Mouse (Mus musculus): ENCODE results near the gene Trappc11. TPM values are rescaled to one million over a fixed set of nuclear protein-coding genes. Genes with fewer than 3 reads are reported as not detected.

Trappc11 gene
- total and polyA plus RNA-seq, 2 experiments from 2014 or later = 14.0 to 26.7 TPM

DNA sequence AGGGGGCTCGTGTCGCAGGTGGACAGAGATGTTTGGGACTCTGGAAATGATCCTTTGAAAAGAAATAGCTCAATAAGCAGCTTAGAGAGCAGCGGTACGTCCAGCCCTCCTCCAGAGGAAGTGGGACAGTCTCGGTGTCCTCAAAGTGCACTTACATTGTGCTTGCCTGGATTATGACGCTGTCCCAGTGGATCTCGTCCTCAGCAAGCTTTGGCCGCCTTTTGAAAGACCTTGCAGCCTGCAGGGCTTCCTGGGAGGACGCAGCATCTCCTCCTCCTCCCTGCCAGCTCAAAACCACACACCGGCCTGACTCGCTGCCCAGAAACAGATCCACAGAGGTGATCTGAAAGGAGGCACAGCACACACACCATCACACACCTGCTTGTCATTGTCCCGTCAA lies 27.8 kb downstream of the Trappc11 start:
- TF ChIP-seq CTCF (IDR thresholded peaks at IDR 0.05; ENCODE audit: low read depth) (no peak), EP300 (IDR thresholded peaks at IDR 0.05; ENCODE audit: low read depth) (no peak)
- peaks cover 84% of the 10 kb centered on the region for H3K36me3 ChIP-seq (replicated peaks; ENCODE audit: control insufficient read depth, insufficient read depth, low read length)

DNA sequence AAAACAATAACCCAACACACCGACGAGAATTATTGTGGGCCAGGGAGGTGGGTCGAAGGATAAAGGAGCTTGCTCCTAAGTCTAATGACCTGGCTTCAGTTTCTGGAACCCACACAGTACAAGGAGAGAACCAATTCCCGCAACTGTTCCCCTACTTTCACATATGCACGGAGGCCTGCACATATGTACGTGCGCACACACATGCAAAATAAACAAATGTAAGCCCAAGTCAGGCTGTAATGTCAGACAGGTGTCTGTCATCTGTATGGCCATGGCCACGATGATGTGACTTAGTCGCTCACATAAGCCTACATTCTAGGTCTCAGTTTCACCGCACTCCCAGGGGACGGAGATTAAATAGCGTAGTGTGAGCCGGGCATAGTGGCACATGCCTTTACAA lies 30.7 kb downstream of the Trappc11 start:
- WGBS = 95% methylated on average over 13 of the region's 13 CpGs
- Histone ChIP-seq H3K4me2 (ENCODE audit: low read depth, low read length) (no peak overlapping the region), H3K4me1 (ENCODE audit: control insufficient read depth, insufficient read depth) (no peaks in the 10 kb centered on the region), H3K27me3 (ENCODE audit: control insufficient read depth, insufficient read depth, low read length) (no peaks in the 10 kb centered on the region), H3K9me3 (replicated peaks; ENCODE audit: control insufficient read depth, low read length) (no peaks in the 10 kb centered on the region), H3K36me3 (replicated peaks; ENCODE audit: control insufficient read depth, insufficient read depth, low read length) (peaks cover 80% of the 10 kb centered on the region), H3K4me3 (ENCODE audit: low read depth, low read length) (no peak overlapping the region), H3K27ac (ENCODE audit: low read depth) (no peak overlapping the region), H3K9ac (replicated peaks; ENCODE audit: low read depth, low read length) (no peak overlapping the region)
- TF ChIP-seq EP300 (IDR thresholded peaks at IDR 0.05; ENCODE audit: low read depth) (no peak), CTCF (IDR thresholded peaks at IDR 0.05; ENCODE audit: low read depth) (no peak)
- ATAC-seq (ENCODE audit: insufficient read depth, low read depth) (no peak), DNase-seq (ENCODE audit: low spot score) (no peak)

More for the DNA sequence above, 27.8 kb downstream of the Trappc11 start:
- ATAC-seq (ENCODE audit: insufficient read depth, low read depth) = no peak
- no peak overlapping the region for H3K4me2 ChIP-seq (ENCODE audit: low read depth, low read length)
- WGBS = 87% methylated on average over 12 of the region's 12 CpGs
- H3K4me3 ChIP-seq (ENCODE audit: low read depth, low read length) = no peak overlapping the region
- H3K9me3 ChIP-seq (replicated peaks; ENCODE audit: control insufficient read depth, low read length) = no peaks in the 10 kb centered on the region
- no peak for DNase-seq (ENCODE audit: low spot score)
- H3K9ac ChIP-seq (replicated peaks; ENCODE audit: low read depth, low read length) = no peak overlapping the region
- H3K4me1 ChIP-seq (ENCODE audit: control insufficient read depth, insufficient read depth) = no peaks in the 10 kb centered on the region
- H3K27ac ChIP-seq (ENCODE audit: low read depth) = no peak overlapping the region
- H3K27me3 ChIP-seq (ENCODE audit: control insufficient read depth, insufficient read depth, low read length) = no peaks in the 10 kb centered on the region

DNA sequence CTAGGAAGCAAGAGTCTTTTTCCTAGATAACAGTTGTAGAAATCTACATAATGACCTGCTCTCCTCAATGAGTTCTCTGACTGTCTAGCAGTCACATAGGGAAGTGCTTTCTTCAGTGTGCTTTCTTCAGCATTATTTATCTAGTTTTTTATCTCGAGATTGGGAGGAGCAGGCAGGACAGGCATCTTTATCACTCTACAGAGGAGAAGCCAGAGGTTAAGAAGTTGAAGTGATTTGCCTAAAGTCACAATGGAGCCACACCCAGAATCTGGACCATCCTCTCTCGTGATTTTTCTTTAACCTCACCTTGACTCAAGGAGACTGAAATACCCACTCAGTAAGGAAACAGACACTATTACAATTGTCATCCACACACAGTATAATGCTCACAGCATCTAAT lies 31.3 kb downstream of the Trappc11 start:
- Histone ChIP-seq H3K4me1 (ENCODE audit: control insufficient read depth, insufficient read depth) (no peaks in the 10 kb centered on the region), H3K27ac (ENCODE audit: low read depth) (no peak overlapping the region), H3K9ac (replicated peaks; ENCODE audit: low read depth, low read length) (no peak overlapping the region), H3K27me3 (ENCODE audit: control insufficient read depth, insufficient read depth, low read length) (no peaks in the 10 kb centered on the region), H3K4me3 (ENCODE audit: low read depth, low read length) (no peak overlapping the region), H3K4me2 (ENCODE audit: low read depth, low read length) (no peak overlapping the region), H3K9me3 (replicated peaks; ENCODE audit: control insufficient read depth, low read length) (no peaks in the 10 kb centered on the region), H3K36me3 (replicated peaks; ENCODE audit: control insufficient read depth, insufficient read depth, low read length) (peaks cover 79% of the 10 kb centered on the region)
- DNase-seq (ENCODE audit: low spot score) (no peak), ATAC-seq (ENCODE audit: insufficient read depth, low read depth) (no peak)
- WGBS = 63% methylated on average over 2 of the region's 2 CpGs
- no peak for TF ChIP-seq CTCF (IDR thresholded peaks at IDR 0.05; ENCODE audit: low read depth)
- TF ChIP-seq EP300 (IDR thresholded peaks at IDR 0.05; ENCODE audit: low read depth) = no peak

DNA sequence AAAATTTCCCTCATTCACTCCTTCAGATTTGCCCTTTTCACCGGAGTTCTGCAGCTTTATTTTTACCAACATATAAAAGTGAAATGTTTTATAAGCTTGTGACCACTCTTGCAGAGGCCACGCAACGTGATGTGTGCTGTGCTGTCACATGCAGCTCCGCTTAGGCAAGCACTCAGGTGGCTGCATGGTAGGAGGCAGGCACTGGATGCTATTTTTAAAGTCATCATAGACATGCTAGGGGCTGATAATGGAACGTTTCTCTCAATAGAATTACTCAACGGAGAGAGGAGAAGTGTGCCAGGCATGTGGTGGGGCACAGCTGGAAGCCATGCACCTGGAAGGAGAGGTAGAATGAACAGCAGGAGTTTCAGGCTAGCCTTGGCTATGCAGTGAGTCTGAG lies 37.8 kb downstream of the Trappc11 start:
- Histone ChIP-seq H3K27ac (ENCODE audit: low read depth) (no peak overlapping the region), H3K9me3 (replicated peaks; ENCODE audit: control insufficient read depth, low read length) (no peaks in the 10 kb centered on the region), H3K4me2 (ENCODE audit: low read depth, low read length) (no peak overlapping the region), H3K36me3 (replicated peaks; ENCODE audit: control insufficient read depth, insufficient read depth, low read length) (peaks cover 83% of the 10 kb centered on the region), H3K9ac (replicated peaks; ENCODE audit: low read depth, low read length) (no peak overlapping the region), H3K4me1 (ENCODE audit: control insufficient read depth, insufficient read depth) (no peaks in the 10 kb centered on the region), H3K27me3 (ENCODE audit: control insufficient read depth, insufficient read depth, low read length) (no peaks in the 10 kb centered on the region), H3K4me3 (ENCODE audit: low read depth, low read length) (no peak overlapping the region)
- WGBS = 54% methylated on average over 6 of the region's 6 CpGs
- TF ChIP-seq EP300 (IDR thresholded peaks at IDR 0.05; ENCODE audit: low read depth) (no peak), CTCF (IDR thresholded peaks at IDR 0.05; ENCODE audit: low read depth) (no peak)
- ATAC-seq (ENCODE audit: insufficient read depth, low read depth) = peak; percentile 67
- DNase-seq (ENCODE audit: low spot score) = peak; percentile 52

DNA sequence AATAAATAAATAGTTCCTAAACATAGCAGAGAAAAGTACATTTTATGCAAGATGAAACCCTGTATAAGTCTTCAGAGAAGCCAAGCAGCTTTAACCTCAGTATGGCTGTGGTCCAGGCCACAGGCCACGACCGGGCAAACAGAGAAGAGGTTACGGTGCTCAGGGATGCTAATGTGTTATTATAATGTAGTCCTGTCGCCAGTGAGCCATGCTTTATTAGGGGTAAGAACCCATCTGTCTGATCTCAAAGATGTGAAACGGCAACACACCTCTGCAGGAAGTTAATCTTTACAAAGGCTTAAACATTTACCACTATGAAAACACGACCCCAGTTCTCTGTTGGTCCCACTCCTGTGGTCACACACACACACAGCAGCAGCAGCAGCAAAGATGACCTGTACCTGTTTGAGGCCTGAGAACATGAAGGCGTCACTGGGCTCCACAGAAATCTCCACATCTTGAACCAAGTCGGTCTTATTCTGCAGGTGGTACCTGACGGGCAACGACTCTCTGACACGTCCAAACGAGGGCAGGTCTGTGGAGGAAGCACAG lies 38.6 kb downstream of the Trappc11 start:
- no peak overlapping the region for H3K4me3 ChIP-seq (ENCODE audit: low read depth, low read length)
- ATAC-seq (ENCODE audit: insufficient read depth, low read depth) = no peak
- TF ChIP-seq EP300 (IDR thresholded peaks at IDR 0.05; ENCODE audit: low read depth) = no peak
- no peak overlapping the region for H3K9ac ChIP-seq (replicated peaks; ENCODE audit: low read depth, low read length)
- H3K27ac ChIP-seq (ENCODE audit: low read depth) = no peak overlapping the region
- peaks cover 81% of the 10 kb centered on the region for H3K36me3 ChIP-seq (replicated peaks; ENCODE audit: control insufficient read depth, insufficient read depth, low read length)
- no peaks in the 10 kb centered on the region for H3K4me1 ChIP-seq (ENCODE audit: control insufficient read depth, insufficient read depth)
- no peak overlapping the region for H3K4me2 ChIP-seq (ENCODE audit: low read depth, low read length)
- H3K27me3 ChIP-seq (ENCODE audit: control insufficient read depth, insufficient read depth, low read length) = no peaks in the 10 kb centered on the region
- DNase-seq (ENCODE audit: low spot score) = no peak
- no peaks in the 10 kb centered on the region for H3K9me3 ChIP-seq (replicated peaks; ENCODE audit: control insufficient read depth, low read length)
- 84% methylated on average over 12 of the region's 12 CpGs for WGBS

DNA sequence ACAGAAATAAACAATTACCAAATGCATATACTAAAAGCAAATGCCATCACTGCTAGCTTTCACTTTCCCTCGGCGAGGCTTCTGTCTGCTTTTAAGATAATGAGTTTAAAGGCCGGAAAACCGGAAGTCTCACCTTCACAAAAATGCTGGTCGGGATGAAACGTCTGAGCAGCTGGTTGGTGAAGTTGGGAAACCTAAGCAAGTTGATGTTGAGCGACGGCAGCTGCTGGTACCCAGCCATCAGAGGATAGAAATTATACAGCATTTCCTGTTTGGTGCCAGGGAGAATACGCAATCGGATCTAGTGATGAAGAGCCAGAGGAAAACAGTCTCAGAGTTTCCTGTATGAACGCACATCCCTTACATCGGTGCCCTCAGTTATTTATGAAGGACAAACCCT lies 40.2 kb downstream of the Trappc11 start:
- Histone ChIP-seq H3K27ac (ENCODE audit: low read depth) (no peak overlapping the region), H3K36me3 (replicated peaks; ENCODE audit: control insufficient read depth, insufficient read depth, low read length) (peaks cover 81% of the 10 kb centered on the region), H3K27me3 (ENCODE audit: control insufficient read depth, insufficient read depth, low read length) (no peaks in the 10 kb centered on the region), H3K4me1 (ENCODE audit: control insufficient read depth, insufficient read depth) (no peaks in the 10 kb centered on the region), H3K9me3 (replicated peaks; ENCODE audit: control insufficient read depth, low read length) (no peaks in the 10 kb centered on the region), H3K4me2 (ENCODE audit: low read depth, low read length) (no peak overlapping the region), H3K4me3 (ENCODE audit: low read depth, low read length) (no peak overlapping the region), H3K9ac (replicated peaks; ENCODE audit: low read depth, low read length) (no peak overlapping the region)
- ATAC-seq (ENCODE audit: insufficient read depth, low read depth) (no peak), DNase-seq (ENCODE audit: low spot score) (no peak)
- WGBS = 91% methylated on average over 12 of the region's 12 CpGs
- TF ChIP-seq CTCF (IDR thresholded peaks at IDR 0.05; ENCODE audit: low read depth) (no peak), EP300 (IDR thresholded peaks at IDR 0.05; ENCODE audit: low read depth) (no peak)

Data from heart, postnatal 0 days (tissue).